Mouse (Mus musculus) lung, embryonic 14.5 days (tissue): ENCODE data around the gene Optc. TPM values are rescaled to one million over a fixed set of nuclear protein-coding genes. Genes with fewer than 3 reads are reported as not detected.

Experiments used
- ATAC-seq: fragments of 200-750 bp; cut with Nextera tagmentation; 2 replicates; pipeline ENCODE4 v1.8.0; 2017; ENCODE audit warnings: mild to moderate bottlenecking, moderate TSS enrichment, moderate library complexity; ENCODE audit not compliant: insufficient read depth
- DNase-seq: peaks from one replicate; pipeline ENCODE4 v3.0.0-alpha.2; 2015
- H3K27ac ChIP-seq: fragments of 300-500 bp; sonication (generic); 2 replicates; pipeline ENCODE4 v1.5.1; 2014; ENCODE audit warnings: low read depth, mild to moderate bottlenecking, moderate library complexity
- H3K27me3 ChIP-seq: fragments of 300-500 bp; sonication (generic); 2 replicates; pipeline ENCODE4 v1.6.1; 2014; ENCODE audit warnings: low read length, control low read depth; ENCODE audit not compliant: insufficient read depth
- H3K36me3 ChIP-seq: fragments of 300-500 bp; sonication (generic); 2 replicates; pipeline ENCODE4 v1.6.1; 2014; ENCODE audit warnings: control low read depth; ENCODE audit not compliant: insufficient read depth
- H3K4me1 ChIP-seq: fragments of 300-500 bp; sonication (generic); 2 replicates; pipeline ENCODE4 v1.6.1; 2014; ENCODE audit warnings: antibody characterized with exemption, control low read depth; ENCODE audit not compliant: insufficient read depth
- H3K4me2 ChIP-seq: fragments of 300-500 bp; sonication (generic); 2 replicates; pipeline ENCODE4 v1.6.1; 2014; ENCODE audit warnings: mild to moderate bottlenecking
- H3K4me3 ChIP-seq: fragments of 300-500 bp; sonication (generic); 2 replicates; pipeline ENCODE4 v1.5.1; 2014; ENCODE audit warnings: low read depth, low read length
- H3K9ac ChIP-seq: fragments of 300-500 bp; sonication (generic); 2 replicates; pipeline ENCODE4 v1.6.1; 2014
- H3K9me3 ChIP-seq: fragments of 300-500 bp; sonication (generic); 2 replicates; pipeline ENCODE4 v1.6.1; 2016; ENCODE audit warnings: low read depth, low read length, control low read depth
- CTCF ChIP-seq: IDR thresholded peaks from 2 replicates; pipeline ENCODE4 v1.5.1; 2016; ENCODE audit warnings: antibody characterized with exemption, low read depth
- WGBS: fragments of 180-500 bp; shearing (Covaris S2); extraction: QIAGEN DNeasy Blood & Tissue Kit; methylation state at CpG from one replicate; pipeline ENCODE4 v1.1.7; 2014; 5-methylcytosine and 5-hydroxymethylcytosine counted together
- polyA plus RNA-seq: library from polyadenylated mRNA; unstranded; fragments of >200 nt; fragmentation: Nextera tagmentation; extraction: Ambion mirVana; gene quantifications from 2 replicates; pipeline ENCODE4 v1.2.1, GENCODE M21; 2014

The Optc gene
- polyA plus RNA-seq, 1 experiment from 2014 or later: 1.0 TPM

DNA sequence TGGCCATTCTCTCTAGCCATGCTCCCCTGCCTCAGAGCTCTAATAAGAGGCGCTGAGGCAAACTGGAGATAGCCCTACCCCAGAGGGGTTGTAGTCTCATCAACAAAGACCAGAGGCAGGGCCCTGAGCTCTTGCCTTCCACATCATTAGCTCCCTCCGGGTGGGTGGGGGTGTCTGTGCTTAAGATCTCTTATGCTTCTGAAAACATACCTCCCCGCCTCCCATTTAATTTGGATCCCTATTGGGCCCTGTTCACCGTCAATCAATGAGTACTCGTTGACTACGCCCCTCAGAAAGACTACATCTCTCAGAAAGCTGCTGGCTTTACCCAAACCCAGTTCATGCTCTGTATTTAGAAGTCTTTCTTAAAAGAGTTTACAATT lies 10.3 kb upstream of the Optc start:
- ATAC-seq (no peak), DNase-seq (peak; percentile 64)
- H3K9ac ChIP-seq: 0 out of 2 replicates have a peak overlapping the region, but pooled peaks have one; percentile 2
- H3K4me3 ChIP-seq: no peak overlapping the region
- TF ChIP-seq CTCF: no peak
- H3K9me3 ChIP-seq: no peaks in the 10 kb centered on the region
- no peaks in the 10 kb centered on the region for H3K27me3 ChIP-seq
- peak overlapping the region; percentile 58 for H3K27ac ChIP-seq
- 55% methylated on average over 6 of the region's 6 CpGs for WGBS
- peaks cover 61% of the 10 kb centered on the region for H3K4me1 ChIP-seq
- no peaks in the 10 kb centered on the region for H3K36me3 ChIP-seq
- peak overlapping the region; percentile 35 for H3K4me2 ChIP-seq

- Histone ChIP-seq H3K4me2 (peak overlapping the region; percentile 35; the same call in 1 of the 2 replicates), H3K9ac (0 out of 2 replicates have a peak overlapping the region, but pooled peaks have one; percentile 2), H3K9me3 (no peaks in the 10 kb centered on the region), H3K4me1 (peaks cover 61% of the 10 kb centered on the region), H3K27ac (peak overlapping the region; percentile 58), H3K4me3 (no peak overlapping the region), H3K27me3 (no peaks in the 10 kb centered on the region), H3K36me3 (no peaks in the 10 kb centered on the region)
- whole genome bisulfite sequencing: 27% methylated on average over 11 of the region's 11 CpGs
- TF ChIP-seq CTCF: no peak
- peak; percentile 19 for ATAC-seq
- DNase-seq: peak; percentile 55
These were observed 9.8 kb upstream of the Optc start for GRCm38 (mm10) chr1:133917456-133918087.

DNA sequence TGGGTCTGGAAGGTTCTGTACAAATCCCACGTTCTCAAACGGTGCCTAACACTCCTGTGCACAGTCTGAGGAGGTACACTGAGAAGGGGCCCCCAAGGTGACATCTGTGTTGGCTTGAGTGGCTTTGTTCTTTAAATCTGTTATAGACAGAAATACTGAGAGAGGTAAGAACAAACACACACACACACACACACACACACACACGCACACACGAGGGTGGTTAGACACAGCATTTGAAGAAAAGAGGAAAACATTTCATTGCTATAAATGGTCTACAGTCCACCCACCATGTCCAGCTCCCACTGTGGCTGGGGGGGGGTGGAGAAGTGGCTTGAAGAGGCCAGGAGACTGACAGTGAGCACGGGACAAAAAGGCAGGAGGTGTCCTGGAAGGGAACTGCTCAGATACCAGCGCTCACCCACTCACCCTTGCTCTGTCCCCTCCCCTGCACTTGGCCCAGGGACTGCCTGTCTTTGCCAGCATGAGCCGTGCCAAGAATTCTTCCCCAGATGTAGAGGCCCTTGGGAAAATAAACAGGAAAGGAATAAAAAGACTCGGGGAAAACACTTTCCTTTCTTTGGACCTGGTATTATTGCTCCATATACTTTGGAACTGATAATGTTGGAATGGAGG lies 8.0 kb upstream of the Optc start:
- no peak overlapping the region for H3K9ac ChIP-seq
- peak; percentile 76 for ATAC-seq
- H3K4me1 ChIP-seq: peaks cover 50% of the 10 kb centered on the region

GRCm38 (mm10) chr1:133915115-133915514 lies 7.3 kb upstream of the Optc start:
- ATAC-seq (no peak), DNase-seq (no peak)
- Histone ChIP-seq H3K9me3 (no peaks in the 10 kb centered on the region), H3K36me3 (no peaks in the 10 kb centered on the region), H3K27me3 (no peaks in the 10 kb centered on the region), H3K27ac (no peak overlapping the region), H3K9ac (no peak overlapping the region), H3K4me2 (no peak overlapping the region), H3K4me1 (peaks cover 43% of the 10 kb centered on the region), H3K4me3 (no peak overlapping the region)
- 76% methylated on average over 13 of the region's 13 CpGs for WGBS
- no peak for TF ChIP-seq CTCF

More for the DNA sequence above, 8.0 kb upstream of the Optc start:
- peak overlapping the region; percentile 83 for H3K27ac ChIP-seq
- no peak overlapping the region for H3K4me3 ChIP-seq
- no peaks in the 10 kb centered on the region for H3K27me3 ChIP-seq
- peak; percentile 93 for DNase-seq
- H3K9me3 ChIP-seq: no peaks in the 10 kb centered on the region
- no peaks in the 10 kb centered on the region for H3K36me3 ChIP-seq
- no peak for TF ChIP-seq CTCF
- 22% methylated on average over 8 of the region's 8 CpGs for WGBS
- peak overlapping the region; percentile 25 for H3K4me2 ChIP-seq

GRCm38 (mm10) chr1:133913018-133913417 lies 5.2 kb upstream of the Optc start:
- Histone ChIP-seq H3K4me1 (peaks cover 36% of the 10 kb centered on the region), H3K27me3 (no peaks in the 10 kb centered on the region), H3K4me3 (no peak overlapping the region), H3K27ac (no peak overlapping the region), H3K36me3 (no peaks in the 10 kb centered on the region), H3K9ac (no peak overlapping the region), H3K4me2 (no peak overlapping the region), H3K9me3 (no peaks in the 10 kb centered on the region)
- DNase-seq: no peak
- ATAC-seq: no peak
- no peak for TF ChIP-seq CTCF
- 67% methylated on average over 6 of the region's 6 CpGs for WGBS

GRCm38 (mm10) chr1:133911456-133911855 lies 3.7 kb upstream of the Optc start:
- ATAC-seq (no peak), DNase-seq (peak; percentile 91)
- H3K4me2 ChIP-seq: no peak overlapping the region
- TF ChIP-seq CTCF: peak; percentile 97
- peaks cover 33% of the 10 kb centered on the region for H3K4me1 ChIP-seq
- H3K4me3 ChIP-seq: no peak overlapping the region
- H3K9ac ChIP-seq: no peak overlapping the region
- WGBS: 25% methylated on average over 4 of the region's 4 CpGs
- H3K36me3 ChIP-seq: no peaks in the 10 kb centered on the region
- H3K27me3 ChIP-seq: no peaks in the 10 kb centered on the region
- no peaks in the 10 kb centered on the region for H3K9me3 ChIP-seq
- no peak overlapping the region for H3K27ac ChIP-seq

GRCm38 (mm10) chr1:133911008-133911407 lies 3.2 kb upstream of the Optc start:
- ATAC-seq (no peak), DNase-seq (peak; percentile 56)
- TF ChIP-seq CTCF: no peak
- Histone ChIP-seq H3K9me3 (no peaks in the 10 kb centered on the region), H3K4me3 (no peak overlapping the region), H3K36me3 (no peaks in the 10 kb centered on the region), H3K4me1 (peaks cover 29% of the 10 kb centered on the region), H3K27ac (no peak overlapping the region), H3K27me3 (no peaks in the 10 kb centered on the region), H3K4me2 (no peak overlapping the region), H3K9ac (no peak overlapping the region)
- WGBS: 62% methylated on average over 4 of the region's 4 CpGs
